8 mouse cellular contexts compared by ENCODE assay signal in genomic region chr2:152111920-152112319, GRCm38 (mm10). TPM values are rescaled to one million over a fixed set of nuclear protein-coding genes. Genes with fewer than 3 reads are reported as not detected.
DNase-seq lines count a peak whose midpoint lies in the region; ATAC-seq lines count a peak whose summit lies in the region.

No protein-coding gene starts in this region.

- H3K9me3 ChIP-seq in embryonic facial prominence, embryonic 13.5 days = no peaks in the 10 kb centered on the region
- no peaks in the 10 kb centered on the region for H3K9me3 ChIP-seq in limb, embryonic 10.5 days (replicated peaks)
- H3K9me3 ChIP-seq in midbrain, embryonic 14.5 days (ENCODE audit: control insufficient read depth, low read length) = no peaks in the 10 kb centered on the region

- peaks cover 20% of the 10 kb centered on the region for H3K27me3 ChIP-seq in embryonic facial prominence, embryonic 13.5 days
- peaks cover 44% of the 10 kb centered on the region for H3K27me3 ChIP-seq in limb, embryonic 10.5 days (ENCODE audit: low read depth, poor library complexity, severe bottlenecking)
- H3K27me3 ChIP-seq in midbrain, embryonic 14.5 days (ENCODE audit: control insufficient read depth, insufficient read depth, low read length) = no peaks in the 10 kb centered on the region

- peaks cover 28% of the 10 kb centered on the region for H3K4me1 ChIP-seq in embryonic facial prominence, embryonic 13.5 days
- H3K4me1 ChIP-seq in limb, embryonic 10.5 days = peaks cover 36% of the 10 kb centered on the region
- peaks cover 17% of the 10 kb centered on the region for H3K4me1 ChIP-seq in midbrain, embryonic 14.5 days (ENCODE audit: control insufficient read depth, insufficient read depth, low read length)

- DNase-seq in 3T3-L1 (ENCODE audit: low read depth, low spot score) = peak; percentile 92
- DNase-seq in adrenal gland, postnatal 36 days = peak; percentile 91 to 92
- DNase-seq in heart, adult 18-20 months = peak; percentile 89 to 94
- DNase-seq in kidney, adult 18-20 months = peak; percentile 92
- DNase-seq in limb, embryonic 10.5 days (ENCODE audit: low spot score) = peak; percentile 96
- peak; percentile 94 for DNase-seq in midbrain, embryonic 14.5 days
- peak; percentile 78 for DNase-seq in spleen, adult 12 weeks (ENCODE audit: low spot score)

- no peak overlapping the region for H3K9ac ChIP-seq in embryonic facial prominence, embryonic 13.5 days
- no peak overlapping the region for H3K9ac ChIP-seq in midbrain, embryonic 14.5 days (replicated peaks; ENCODE audit: low read length)

- peak; percentile 73; the same call in 1 of the 2 replicates for ATAC-seq in embryonic facial prominence, embryonic 13.5 days (ENCODE audit: insufficient number of reproducible peaks, insufficient read depth, low FRiP score, low TSS enrichment, low read depth)
- ATAC-seq in midbrain, embryonic 14.5 days (ENCODE audit: low FRiP score, low TSS enrichment) = peak; percentile 79

- WGBS in embryonic facial prominence, embryonic 13.5 days = 6% methylated on average over 7 of the region's 7 CpGs
- 8% methylated on average over 7 of the region's 7 CpGs for WGBS in limb, embryonic 10.5 days
- WGBS in midbrain, embryonic 14.5 days = 9% methylated on average over 7 of the region's 7 CpGs

- no peak overlapping the region for H3K4me2 ChIP-seq in embryonic facial prominence, embryonic 13.5 days
- no peak overlapping the region for H3K4me2 ChIP-seq in midbrain, embryonic 14.5 days (ENCODE audit: low read length)

- H3K4me3 ChIP-seq in embryonic facial prominence, embryonic 13.5 days = no peak overlapping the region
- H3K4me3 ChIP-seq in limb, embryonic 10.5 days = no peak overlapping the region
- no peak overlapping the region for H3K4me3 ChIP-seq in midbrain, embryonic 14.5 days (replicated peaks; ENCODE audit: low read depth, low read length)

- H3K27ac ChIP-seq in embryonic facial prominence, embryonic 13.5 days = no peak overlapping the region
- no peak overlapping the region for H3K27ac ChIP-seq in limb, embryonic 10.5 days
- H3K27ac ChIP-seq in midbrain, embryonic 14.5 days (replicated peaks; ENCODE audit: low read depth, low read length) = no peak overlapping the region

- no peaks in the 10 kb centered on the region; the same call in 1 of the 2 replicates for H3K36me3 ChIP-seq in embryonic facial prominence, embryonic 13.5 days
- no peaks in the 10 kb centered on the region for H3K36me3 ChIP-seq in limb, embryonic 10.5 days
- H3K36me3 ChIP-seq in midbrain, embryonic 14.5 days (ENCODE audit: control insufficient read depth, insufficient read depth, low read length) = no peaks in the 10 kb centered on the region

RNA-seq across cellular contexts. Expression of gene Srxn1, which starts 6.6 kb away (rescaled TPM):
- 100 to 1,000 TPM; 264 to 540 TPM for total RNA-seq in adrenal gland, postnatal 36 days (2021)
- polyA plus RNA-seq in embryonic facial prominence, embryonic 13.5 days (2015; fragmentation: Nextera tagmentation; extraction: Ambion mirVana) = 9.7 and 10.6 TPM in 2 replicates
- 10 to 100 TPM; 18.8 to 20.3 TPM for total RNA-seq in heart, adult 18-20 months (2021)
- 8.0 and 9.6 TPM in 2 replicates for polyA plus RNA-seq in limb, embryonic 10.5 days (2016; fragmentation: Nextera tagmentation; extraction: Ambion mirVana)
- polyA plus RNA-seq in midbrain, embryonic 14.5 days (2014; fragmentation: Nextera tagmentation; extraction: Ambion mirVana) = 11.5 and 17.4 TPM in 2 replicates

RNA-seq across cellular contexts. Expression of gene Scrt2, which starts 30.6 kb away (rescaled TPM):
- total RNA-seq in adrenal gland, postnatal 36 days (2021) = 1 to 10 TPM in 1 of 2 experiments, under 1 TPM in 1; 0.13 to 1.1 TPM
- 0.12 and 0.17 TPM in 2 replicates for polyA plus RNA-seq in embryonic facial prominence, embryonic 13.5 days (2015; fragmentation: Nextera tagmentation; extraction: Ambion mirVana)
- not detected for total RNA-seq in heart, adult 18-20 months (2021)
- not detected in 2 replicates for polyA plus RNA-seq in limb, embryonic 10.5 days (2016; fragmentation: Nextera tagmentation; extraction: Ambion mirVana)
- 16.4 and 18.4 TPM in 2 replicates for polyA plus RNA-seq in midbrain, embryonic 14.5 days (2014; fragmentation: Nextera tagmentation; extraction: Ambion mirVana)

RNA-seq across cellular contexts. Expression of gene Tcf15, which starts 31.4 kb away (rescaled TPM):
- total RNA-seq in adrenal gland, postnatal 36 days (2021) = 1 to 10 TPM; 4.4 to 4.7 TPM
- polyA plus RNA-seq in embryonic facial prominence, embryonic 13.5 days (2015; fragmentation: Nextera tagmentation; extraction: Ambion mirVana) = 3.7 and 4.1 TPM in 2 replicates
- total RNA-seq in heart, adult 18-20 months (2021) = 10 to 100 TPM; 16.4 to 18.9 TPM
- polyA plus RNA-seq in limb, embryonic 10.5 days (2016; fragmentation: Nextera tagmentation; extraction: Ambion mirVana) = 27.3 and 29.8 TPM in 2 replicates
- polyA plus RNA-seq in midbrain, embryonic 14.5 days (2014; fragmentation: Nextera tagmentation; extraction: Ambion mirVana) = 0.76 and 0.96 TPM in 2 replicates

Comparison
In these comparisons a context has a peak if more than half of its experiments do, and no peak if none do; other contexts are left out.
1. RNA of gene Scrt2, which starts 30.6 kb away (polyA plus RNA-seq): 16.4 to 18.4 TPM in midbrain, embryonic 14.5 days; 0.12 to 0.17 TPM in embryonic facial prominence, embryonic 13.5 days and not detected in limb, embryonic 10.5 days; every median in the first group is over 10 times any median in the second.
2. Peak in every context shown above with its lines, with median percentiles within 50 percentile points of each other: DNase-seq.